Mouse (Mus musculus) heart, adult 8-10 months (tissue): ENCODE measurements around the gene Wdr3. TPM values are rescaled to one million over a fixed set of nuclear protein-coding genes. Genes with fewer than 3 reads are reported as not detected.

Source experiments
- DNase-seq: peaks from one replicate; pipeline ENCODE4 v3.0.0; 2022; ENCODE audit warnings: low spot score
- total RNA-seq, 4 experiments: library from RNA; stranded (reverse); gene quantifications; 2 replicates each; pipeline ENCODE4 v1.2.4; 2022

Wdr3 gene
- 10 to 100 TPM in 3 of 4 experiments, 1 to 10 TPM in 1; 7.3 to 12.9 (median 11.5) TPM for total RNA-seq

- DNase-seq: peak; percentile 95
These were observed at the start of gene Wdr3, which contains the start of gene Gdap2 for GRCm38 (mm10) chr3:100162315-100163105. Gene Wdr3, minus strand, starts transcription at chr3:100162407. Gene Gdap2, plus strand, starts transcription at chr3:100162381.

- DNase-seq: no peak
These were observed 44.8 kb upstream of the Wdr3 start for GRCm38 (mm10) chr3:100206973-100207372.

GRCm38 (mm10) chr3:100201554-100201953 lies 39.3 kb upstream of the Wdr3 start:
- DNase-seq: no peak

- DNase-seq: no peak
These were observed 32.0 kb upstream of the Wdr3 start for GRCm38 (mm10) chr3:100194210-100194609.

GRCm38 (mm10) chr3:100189861-100190260 lies 27.7 kb upstream of the Wdr3 start:
- no peak for DNase-seq

- peak; percentile 61 for DNase-seq
These were observed 27.2 kb upstream of the Wdr3 start for GRCm38 (mm10) chr3:100189444-100189843.

GRCm38 (mm10) chr3:100180471-100180870 lies 18.3 kb upstream of the Wdr3 start:
- DNase-seq: no peak

- DNase-seq: peak; percentile 28
These were observed 13.8 kb upstream of the Wdr3 start for GRCm38 (mm10) chr3:100176031-100176430.

GRCm38 (mm10) chr3:100164991-100165390 lies 2.8 kb upstream of the Wdr3 start:
- no peak for DNase-seq

- no peak for DNase-seq
These were observed 1.3 kb upstream of the Wdr3 start for GRCm38 (mm10) chr3:100163556-100163955.

GRCm38 (mm10) chr3:100161665-100162314 lies 417 bp downstream of the Wdr3 start:
- DNase-seq: no peak

- DNase-seq: no peak
These were observed 1.3 kb downstream of the Wdr3 start for GRCm38 (mm10) chr3:100160682-100161445.

- no peak for DNase-seq
These were observed 39.8 kb downstream of the Wdr3 start for GRCm38 (mm10) chr3:100122445-100122844.

GRCm38 (mm10) chr3:100121961-100122360 lies 40.2 kb downstream of the Wdr3 start:
- no peak for DNase-seq

GRCm38 (mm10) chr3:100118681-100119080 lies 43.5 kb downstream of the Wdr3 start:
- DNase-seq: no peak

- DNase-seq: no peak
These were observed 55.5 kb downstream of the Wdr3 start for GRCm38 (mm10) chr3:100106736-100107135.

- no peak for DNase-seq
These were observed 59.7 kb downstream of the Wdr3 start for GRCm38 (mm10) chr3:100102386-100103092.
